Mouse (Mus musculus) adrenal gland, adult 8-10 months (tissue): Measurements from ENCODE around the gene Notch4. TPM values are rescaled to one million over a fixed set of nuclear protein-coding genes. Genes with fewer than 3 reads are reported as not detected.
"Not testable (repeated sequence)": the region's sequence is repeated elsewhere in the genome, so short reads cannot be mapped to it uniquely, and the experiment has no call there.

ENCODE experiments used
- DNase-seq: peaks from one replicate; pipeline ENCODE4 v3.0.0; 2022
- total RNA-seq, 4 experiments: library from RNA; stranded (reverse); gene quantifications; 2 replicates each; pipeline ENCODE4 v1.2.4; 2022

Gene Notch4
- total RNA-seq = 10 to 100 TPM; 25.8 to 39.8 (median 36.6) TPM

GRCm38 (mm10) chr17:34564003-34564421, at the start of gene Notch4:
Notch4 (plus strand) TSS chr17:34564268.
- peak; percentile 39 for DNase-seq

DNA sequence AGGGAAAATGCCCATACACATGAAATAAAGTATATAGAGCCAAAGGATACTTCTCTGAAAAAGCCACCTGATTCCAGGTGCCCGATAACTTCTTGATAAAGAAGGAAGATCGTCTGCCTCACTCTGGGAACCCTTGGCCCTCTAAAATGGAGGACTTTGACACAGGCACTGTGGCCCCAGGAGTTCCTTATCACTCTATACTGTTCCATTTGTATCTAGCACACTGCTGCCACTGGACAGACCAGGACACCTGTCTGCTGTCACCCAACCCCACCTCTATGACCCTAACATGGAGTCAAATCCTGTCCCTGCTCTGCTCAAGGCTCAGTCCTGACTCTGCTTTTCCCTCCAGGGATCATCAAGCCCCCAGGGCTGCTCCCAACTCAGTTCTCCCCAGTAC, 47.6 kb upstream of the Notch4 start:
- no peak for DNase-seq

DNA sequence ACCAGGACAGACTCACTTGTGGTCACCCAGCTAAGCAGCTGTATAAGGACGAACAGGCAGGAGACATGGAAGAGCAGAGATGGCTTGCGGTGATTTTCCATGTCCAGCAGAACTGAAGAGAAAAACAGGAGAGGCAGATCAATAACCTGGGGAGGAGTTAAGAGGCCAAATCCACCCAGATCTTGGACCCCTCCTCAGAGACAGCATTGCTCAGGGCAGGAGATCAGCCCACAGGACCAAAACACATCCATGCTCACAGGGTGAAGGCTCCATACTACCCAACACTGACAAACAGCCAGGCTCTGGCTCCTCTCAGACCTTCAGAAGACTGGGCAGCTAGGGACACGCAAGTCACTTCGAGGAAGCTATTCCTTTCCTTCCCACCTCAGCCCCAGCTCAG, 46.8 kb upstream of the Notch4 start, which contains the start of gene Btnl6:
Gene Btnl6 (minus strand): TSS at position 101 of the 400 bp plus-strand sequence.
- no peak for DNase-seq

DNA sequence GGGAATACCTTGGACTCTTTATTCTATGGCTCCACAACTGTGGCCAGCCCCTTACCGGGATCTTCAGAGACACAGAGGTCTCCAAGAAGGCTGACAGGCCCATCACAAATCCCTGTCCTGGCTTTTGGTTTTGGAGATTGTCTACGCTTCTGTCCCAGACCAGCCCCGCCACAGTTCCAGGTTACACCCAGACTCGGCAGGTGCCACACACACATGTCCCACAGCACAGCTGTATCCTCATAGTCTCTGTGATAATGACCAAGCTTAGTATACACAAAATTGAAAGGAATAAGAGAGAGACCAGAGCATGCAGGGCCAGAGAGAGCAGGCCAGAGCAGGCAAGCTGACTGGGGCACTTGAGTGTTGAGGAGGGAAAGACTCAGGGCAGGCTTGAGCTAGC, 46.3 kb upstream of the Notch4 start:
- DNase-seq = no peak

- not testable (repeated sequence) for DNase-seq
Observed at GRCm38 (mm10) chr17:34518571-34518970, 45.5 kb upstream of the Notch4 start.

DNA sequence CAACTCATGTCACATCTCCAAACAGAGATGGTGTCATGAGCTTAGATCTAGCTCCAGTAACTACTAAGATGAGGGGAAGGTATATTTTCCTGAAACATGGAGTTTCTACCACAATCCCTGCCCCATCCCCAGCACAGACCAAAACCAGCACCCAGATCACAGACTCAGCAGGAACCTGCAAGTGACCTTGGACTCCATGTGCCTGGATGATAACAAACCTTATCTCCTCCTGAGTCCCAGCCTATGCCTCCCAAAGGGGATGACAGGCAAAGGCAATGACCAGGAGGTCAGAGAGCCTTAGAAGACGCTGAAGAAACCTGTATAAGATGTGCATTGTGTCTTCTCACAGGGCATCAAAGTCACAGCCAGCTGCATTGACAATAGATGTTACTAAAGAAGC, 45.1 kb upstream of the Notch4 start:
- DNase-seq = no peak

GRCm38 (mm10) chr17:34532671-34533070, 31.4 kb upstream of the Notch4 start:
- no peak for DNase-seq

- not testable (repeated sequence) for DNase-seq
Observed at GRCm38 (mm10) chr17:34543567-34543966, 20.5 kb upstream of the Notch4 start.

DNA sequence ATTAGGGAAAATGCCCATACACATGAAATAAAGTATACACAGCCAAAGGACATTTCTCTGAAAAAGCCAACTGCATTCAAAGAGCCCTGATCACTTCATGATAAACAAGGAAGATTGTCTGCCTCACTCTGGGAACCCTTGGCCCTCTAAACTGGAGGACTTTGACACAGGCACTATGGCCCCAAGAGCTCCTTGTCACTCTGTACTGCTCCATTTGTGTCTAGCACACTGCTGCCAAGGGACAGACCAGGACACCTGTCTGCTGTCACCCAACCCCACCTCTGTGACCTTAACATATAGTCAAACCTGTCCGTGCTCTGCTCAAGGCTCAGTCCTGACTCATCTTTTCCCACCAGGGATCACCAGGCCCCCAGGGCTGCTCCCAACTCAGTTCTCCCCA, 17.3 kb upstream of the Notch4 start:
- no peak for DNase-seq

GRCm38 (mm10) chr17:34547601-34548000, 16.5 kb upstream of the Notch4 start:
- DNase-seq = no peak

- no peak for DNase-seq
Observed at GRCm38 (mm10) chr17:34549156-34549555, 14.9 kb upstream of the Notch4 start.

- DNase-seq = no peak
Observed at GRCm38 (mm10) chr17:34549843-34550242, 14.2 kb upstream of the Notch4 start.

DNA sequence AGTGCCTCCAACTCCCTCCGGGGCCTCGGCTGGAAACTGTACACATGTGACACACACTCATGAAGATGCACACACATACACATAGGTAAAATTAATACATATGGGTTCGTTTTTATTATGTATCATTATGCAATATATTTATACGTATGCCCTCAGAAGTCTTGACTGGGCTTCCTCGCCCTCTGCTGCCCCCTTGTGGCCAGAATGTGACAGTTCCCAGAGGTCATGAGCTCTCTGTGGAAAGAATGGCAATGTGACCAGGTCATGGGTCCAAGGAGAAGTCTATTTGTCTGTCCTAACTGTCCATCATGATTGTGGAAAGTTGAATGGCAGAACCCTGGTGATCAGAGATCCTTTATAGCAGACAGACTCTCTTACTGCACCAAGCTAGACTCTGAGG, 8.6 kb upstream of the Notch4 start:
- DNase-seq = peak; percentile 71

DNA sequence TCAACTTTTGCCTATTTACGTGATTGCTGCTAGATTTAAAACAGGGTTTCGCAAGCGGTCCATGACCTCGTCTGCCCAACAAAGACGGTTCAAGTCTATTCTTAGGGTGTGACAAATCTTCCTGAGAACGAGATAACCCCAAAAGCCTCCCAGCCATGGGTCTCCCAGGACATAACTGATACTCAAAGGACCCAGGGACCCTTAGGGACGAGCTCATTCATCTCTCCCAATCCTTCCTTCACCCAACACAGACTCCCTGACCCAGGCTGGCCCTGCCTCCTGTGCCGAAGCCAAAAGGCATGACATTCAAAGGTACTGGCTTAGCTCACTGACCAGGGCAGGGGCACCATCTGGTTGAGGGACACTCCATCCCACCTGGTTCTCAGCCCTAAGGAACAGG, 7.7 kb upstream of the Notch4 start:
- DNase-seq = no peak

GRCm38 (mm10) chr17:34557411-34557810, 6.7 kb upstream of the Notch4 start:
- no peak for DNase-seq

DNA sequence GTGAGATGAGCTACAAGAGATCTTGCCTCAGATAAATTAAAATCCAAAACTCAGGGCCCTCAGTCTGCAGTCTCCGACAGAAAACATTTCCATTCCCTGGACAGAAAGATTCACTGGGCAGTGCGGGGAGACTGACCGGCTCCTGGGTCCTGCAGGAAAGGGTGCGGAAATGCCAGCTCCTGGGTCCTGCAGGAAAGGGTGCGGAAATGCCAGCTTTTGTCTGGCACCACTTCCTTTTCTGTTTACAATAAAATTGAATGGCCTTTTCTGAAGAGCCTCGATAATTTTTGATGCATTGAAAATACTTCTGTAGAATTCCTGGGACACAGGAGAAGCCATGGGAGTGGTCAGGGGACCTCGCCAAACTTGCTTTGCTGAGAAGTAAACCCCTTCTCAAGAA, 5.0 kb upstream of the Notch4 start:
- no peak for DNase-seq

- DNase-seq = no peak
Observed at GRCm38 (mm10) chr17:34559895-34560294, 4.2 kb upstream of the Notch4 start.

GRCm38 (mm10) chr17:34560438-34560837, 3.6 kb upstream of the Notch4 start:
- no peak for DNase-seq

DNA sequence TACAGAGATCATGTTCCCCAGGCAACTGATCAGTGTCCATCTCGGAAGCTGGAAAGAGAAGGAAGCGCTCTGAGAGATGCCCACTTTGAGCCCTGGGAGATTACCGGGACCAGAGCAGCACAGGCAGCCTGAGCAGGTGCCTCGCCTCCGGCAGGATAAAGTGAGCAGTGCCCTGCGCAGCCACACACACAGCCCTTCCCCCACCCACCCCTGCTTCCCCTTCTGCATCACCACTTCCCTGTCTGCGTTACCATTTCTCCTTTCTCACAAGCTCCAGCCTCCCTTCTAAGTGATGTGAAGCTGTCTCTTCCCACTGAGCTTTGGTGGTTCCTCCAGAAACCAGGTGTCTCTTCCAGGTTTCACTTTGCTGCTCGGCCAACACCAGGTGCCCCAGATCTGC, 2.9 kb upstream of the Notch4 start:
- DNase-seq = no peak

DNA sequence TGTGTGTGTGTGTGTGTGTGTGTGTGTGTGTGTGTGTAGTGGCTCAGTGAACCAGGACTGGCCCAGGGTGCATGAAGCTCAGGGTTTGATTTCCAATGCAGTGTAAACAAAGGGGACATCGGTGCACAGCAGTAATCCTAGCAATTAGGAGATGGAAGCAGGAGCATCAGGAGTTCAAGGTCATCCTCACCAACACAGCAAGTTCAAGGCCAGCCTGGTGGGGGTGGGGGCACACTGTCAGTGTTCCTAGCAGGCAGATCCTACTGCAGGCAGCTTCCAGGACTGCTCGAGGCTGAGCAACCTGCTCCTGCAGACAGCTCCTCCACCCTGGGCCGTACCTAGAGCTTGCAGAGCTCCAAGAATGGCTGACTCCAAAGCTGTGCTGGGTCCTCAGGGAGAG, 1.5 kb upstream of the Notch4 start:
- DNase-seq = no peak

DNA sequence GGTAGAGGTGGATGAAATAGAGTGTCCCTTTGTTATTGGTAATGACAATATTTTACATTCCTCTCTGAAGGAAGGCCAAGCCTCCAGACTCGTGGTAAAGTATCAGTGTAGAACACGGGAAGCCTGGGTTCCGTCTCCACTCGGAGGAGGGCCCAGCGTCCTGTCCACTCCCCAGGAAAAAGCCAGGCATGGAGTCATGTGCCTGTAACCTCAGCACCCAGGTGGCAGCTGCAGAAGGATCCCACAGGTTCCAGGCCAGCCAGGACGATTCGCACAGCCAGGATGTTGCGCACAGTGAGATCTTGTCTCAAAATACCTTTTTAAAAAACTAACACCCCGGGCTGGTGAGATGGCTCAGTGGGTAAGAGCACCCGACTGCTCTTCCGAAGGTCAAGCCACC, 714 bp upstream of the Notch4 start:
- DNase-seq = no peak

GRCm38 (mm10) chr17:34564796-34565195, 728 bp downstream of the Notch4 start:
- DNase-seq = no peak

DNA sequence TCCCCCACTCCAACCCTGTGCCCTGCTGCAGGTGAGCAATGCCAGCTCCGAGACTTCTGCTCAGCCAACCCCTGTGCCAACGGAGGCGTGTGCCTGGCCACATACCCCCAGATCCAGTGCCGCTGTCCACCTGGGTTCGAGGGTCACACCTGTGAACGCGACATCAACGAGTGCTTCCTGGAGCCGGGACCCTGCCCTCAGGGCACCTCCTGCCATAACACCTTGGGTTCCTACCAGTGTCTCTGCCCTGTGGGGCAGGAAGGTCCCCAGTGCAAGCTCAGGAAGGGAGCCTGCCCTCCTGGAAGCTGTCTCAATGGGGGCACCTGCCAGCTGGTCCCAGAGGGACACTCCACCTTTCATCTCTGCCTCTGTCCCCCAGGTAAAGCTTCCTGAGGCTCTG, 3.2 kb downstream of the Notch4 start:
- no peak for DNase-seq

GRCm38 (mm10) chr17:34568421-34568820, 4.4 kb downstream of the Notch4 start:
- no peak for DNase-seq

- DNase-seq = no peak
Observed at GRCm38 (mm10) chr17:34569919-34570318, 5.9 kb downstream of the Notch4 start.

GRCm38 (mm10) chr17:34571875-34572274, 7.8 kb downstream of the Notch4 start:
- DNase-seq = no peak
